Mouse (Mus musculus): ENCODE results near the gene Doc2b.

Gene Doc2b

GRCm38 (mm10) chr11:75792535-75792934 lies 3.3 kb downstream of the Doc2b start:
- no peak for DNase-seq (ENCODE audit: low spot score)

- DNase-seq (ENCODE audit: low spot score) = no peak
Measured at GRCm38 (mm10) chr11:75785897-75786296, 10.0 kb downstream of the Doc2b start.

- no peak for DNase-seq (ENCODE audit: low spot score)
Measured at GRCm38 (mm10) chr11:75783799-75784198, 12.1 kb downstream of the Doc2b start.

GRCm38 (mm10) chr11:75781919-75782318 lies 13.9 kb downstream of the Doc2b start:
- peak; percentile 49 for DNase-seq (ENCODE audit: low spot score)

GRCm38 (mm10) chr11:75775919-75776318 lies 19.9 kb downstream of the Doc2b start:
- DNase-seq (ENCODE audit: low spot score) = no peak

GRCm38 (mm10) chr11:75772562-75772961 lies 23.3 kb downstream of the Doc2b start:
- no peak for DNase-seq (ENCODE audit: low spot score)

- DNase-seq (ENCODE audit: low spot score) = peak; percentile 76
Measured at GRCm38 (mm10) chr11:75769206-75769605, 26.6 kb downstream of the Doc2b start.

- no peak for DNase-seq (ENCODE audit: low spot score)
Measured at GRCm38 (mm10) chr11:75768091-75768989, 27.5 kb downstream of the Doc2b start.

- DNase-seq (ENCODE audit: low spot score) = no peak
Measured at GRCm38 (mm10) chr11:75767014-75767413, 28.8 kb downstream of the Doc2b start.

- DNase-seq (ENCODE audit: low spot score) = no peak
Measured at GRCm38 (mm10) chr11:75765161-75765560, 30.7 kb downstream of the Doc2b start.

GRCm38 (mm10) chr11:75764521-75765023 lies 31.3 kb downstream of the Doc2b start:
- DNase-seq (ENCODE audit: low spot score) = no peak

- no peak for DNase-seq (ENCODE audit: low spot score)
Measured at GRCm38 (mm10) chr11:75762708-75763107, 33.1 kb downstream of the Doc2b start.

GRCm38 (mm10) chr11:75760785-75761184 lies 35.1 kb downstream of the Doc2b start:
- no peak for DNase-seq (ENCODE audit: low spot score)

GRCm38 (mm10) chr11:75758553-75758952 lies 37.3 kb downstream of the Doc2b start:
- no peak for DNase-seq (ENCODE audit: low spot score)

- no peak for DNase-seq (ENCODE audit: low spot score)
Measured at GRCm38 (mm10) chr11:75756687-75757086, 39.2 kb downstream of the Doc2b start.

- no peak for DNase-seq (ENCODE audit: low spot score)
Measured at GRCm38 (mm10) chr11:75751082-75751481, 44.8 kb downstream of the Doc2b start.

- DNase-seq (ENCODE audit: low spot score) = no peak
Measured at GRCm38 (mm10) chr11:75750537-75750936, 45.3 kb downstream of the Doc2b start.

- DNase-seq (ENCODE audit: low spot score) = no peak
Measured at GRCm38 (mm10) chr11:75744761-75745160, 51.1 kb downstream of the Doc2b start.

GRCm38 (mm10) chr11:75741615-75742014 lies 54.2 kb downstream of the Doc2b start:
- no peak for DNase-seq (ENCODE audit: low spot score)

- no peak for DNase-seq (ENCODE audit: low spot score)
Measured at GRCm38 (mm10) chr11:75740204-75740603, 55.6 kb downstream of the Doc2b start.

- DNase-seq (ENCODE audit: low spot score) = no peak
Measured at GRCm38 (mm10) chr11:75738477-75738821, 57.4 kb downstream of the Doc2b start.

- DNase-seq (ENCODE audit: low spot score) = no peak
Measured at GRCm38 (mm10) chr11:75737806-75738476, 57.9 kb downstream of the Doc2b start.

GRCm38 (mm10) chr11:75736978-75737377 lies 58.9 kb downstream of the Doc2b start:
- no peak for DNase-seq (ENCODE audit: low spot score)
